Comparison of ENCODE assay signal across 8 mouse cellular contexts in genomic region chr11:113750571-113751483, GRCm38 (mm10). TPM values are rescaled to one million over a fixed set of nuclear protein-coding genes. Genes with fewer than 3 reads are reported as not detected.
DNase-seq lines count a peak whose midpoint lies in the region; ATAC-seq and TF ChIP-seq lines count a peak whose summit lies in the region.

No protein-coding gene starts in this region.

- TF ChIP-seq POLR2A in thymus, adult 2 months (IDR thresholded peaks at IDR 0.05; ENCODE audit: control insufficient read depth, extremely low read depth, insufficient read depth, low read length, poor library complexity) = no peak

- H3K9me3 ChIP-seq in forebrain, embryonic 15.5 days = no peaks in the 10 kb centered on the region
- H3K9me3 ChIP-seq in lung, embryonic 14.5 days (ENCODE audit: low read depth, low read length) = no peaks in the 10 kb centered on the region

- under 1% methylated on average over 64 of the region's 67 CpGs for WGBS in forebrain, embryonic 15.5 days
- WGBS in lung, embryonic 14.5 days = under 1% methylated on average over 67 of the region's 67 CpGs
- WGBS in thymus, adult 2 months = 2% methylated on average over 67 of the region's 67 CpGs

- peaks cover 45% of the 10 kb centered on the region for H3K4me1 ChIP-seq in forebrain, embryonic 15.5 days
- peaks cover 15% of the 10 kb centered on the region for H3K4me1 ChIP-seq in lung, embryonic 14.5 days (ENCODE audit: insufficient read depth)
- peaks cover 44% of the 10 kb centered on the region for H3K4me1 ChIP-seq in thymus, adult 2 months (replicated peaks; ENCODE audit: control insufficient read depth, insufficient read depth, low read length)

- peak overlapping the region; percentile 81 for H3K4me2 ChIP-seq in forebrain, embryonic 15.5 days (replicated peaks)
- H3K4me2 ChIP-seq in lung, embryonic 14.5 days = peak overlapping the region; percentile 91

- DNase-seq in MEL-GATA-1-ER (ENCODE audit: extremely low read depth, low read depth) = peak; percentile 63
- DNase-seq in cerebellum, adult 11-12 months = peak; percentile 28
- peak; percentile 63 for DNase-seq in heart, postnatal 25 days (ENCODE audit: low spot score)
- DNase-seq in layer of hippocampus, adult 2 months (ENCODE audit: low spot score in 2 of 2) = peak; percentile 62 to 74
- peak; percentile 85 for DNase-seq in lung, embryonic 14.5 days
- peak; percentile 84 for DNase-seq in thymus, adult 2 months

- H3K4me3 ChIP-seq in forebrain, embryonic 15.5 days = peak overlapping the region; percentile 78
- peak overlapping the region; percentile 80 for H3K4me3 ChIP-seq in layer of hippocampus, adult 2 months
- H3K4me3 ChIP-seq in lung, embryonic 14.5 days (ENCODE audit: low read depth, low read length) = peak overlapping the region; percentile 89
- peak overlapping the region; percentile 82 for H3K4me3 ChIP-seq in thymus, adult 2 months (ENCODE audit: control insufficient read depth, insufficient read depth, low read length)

- H3K27me3 ChIP-seq in forebrain, embryonic 15.5 days = no peaks in the 10 kb centered on the region
- no peaks in the 10 kb centered on the region for H3K27me3 ChIP-seq in lung, embryonic 14.5 days (ENCODE audit: insufficient read depth, low read length)
- no peaks in the 10 kb centered on the region for H3K27me3 ChIP-seq in thymus, adult 2 months (ENCODE audit: control insufficient read depth, insufficient read depth, low read length)

- no peaks in the 10 kb centered on the region for H3K36me3 ChIP-seq in forebrain, embryonic 15.5 days
- peaks cover 13% of the 10 kb centered on the region for H3K36me3 ChIP-seq in lung, embryonic 14.5 days (ENCODE audit: insufficient read depth)
- H3K36me3 ChIP-seq in thymus, adult 2 months (ENCODE audit: control insufficient read depth, insufficient read depth, low read length) = no peaks in the 10 kb centered on the region

- peak overlapping the region; percentile 98 for H3K9ac ChIP-seq in forebrain, embryonic 15.5 days (replicated peaks)
- peak overlapping the region; percentile 93 for H3K9ac ChIP-seq in lung, embryonic 14.5 days

- peak overlapping the region; percentile 97 for H3K27ac ChIP-seq in forebrain, embryonic 15.5 days (replicated peaks)
- peak overlapping the region; percentile 98 for H3K27ac ChIP-seq in layer of hippocampus, adult 2 months
- H3K27ac ChIP-seq in lung, embryonic 14.5 days (ENCODE audit: low read depth) = peak overlapping the region; percentile 98
- peak overlapping the region; percentile 27; the same call in 1 of the 2 replicates for H3K27ac ChIP-seq in thymus, adult 2 months (ENCODE audit: control insufficient read depth, insufficient read depth, low read length)

- intact Hi-C loops in heart, postnatal 25 days (cut with DNase I) = loop anchor here (2.0 kb wide), 2 partner anchors 46 to 60 kb away; no protein-coding TSS in a partner anchor

- peak; percentile 56 for ATAC-seq in forebrain, embryonic 15.5 days (replicated peaks)
- ATAC-seq in lung, embryonic 14.5 days (ENCODE audit: insufficient read depth) = peak; percentile 25
- ATAC-seq in neutrophil, adult 5-6 weeks (ENCODE audit: extremely low read depth, insufficient number of reproducible peaks, low FRiP score, poor library complexity, severe bottlenecking) = peak; percentile 23

- TF ChIP-seq CTCF in layer of hippocampus, adult 2 months (conservative IDR thresholded peaks at IDR 0.05) = peak; percentile 67
- peak; percentile 60 for TF ChIP-seq CTCF in lung, embryonic 14.5 days (IDR thresholded peaks at IDR 0.05; ENCODE audit: low read depth)
- peak; percentile 62; the same call in 1 of the 2 replicates for TF ChIP-seq CTCF in thymus, adult 2 months (IDR thresholded peaks at IDR 0.05; ENCODE audit: borderline replicate concordance, control insufficient read depth, extremely low read depth, insufficient read depth, low read length, poor library complexity)

RNA-seq across cellular contexts. Expression of gene Cdc42ep4, which starts 0.9 kb away (rescaled TPM):
- polyA plus RNA-seq in forebrain, embryonic 15.5 days (2015; fragmentation: Nextera tagmentation; extraction: Ambion mirVana) = 91.5 and 97.2 TPM in 2 replicates
- total RNA-seq in heart, postnatal 25 days (2021) = 10 to 100 TPM; 12.5 to 17.7 TPM
- total RNA-seq in layer of hippocampus, adult 2 months (2021) = 10 to 100 TPM; 30.5 to 35.2 TPM
- 86.6 and 86.9 TPM in 2 replicates for polyA plus RNA-seq in lung, embryonic 14.5 days (2014; fragmentation: Nextera tagmentation; extraction: Ambion mirVana)
- total RNA-seq in neutrophil, adult 5-6 weeks (2017) = 14.5 and 17.9 TPM in 2 replicates
- polyA plus RNA-seq in thymus, adult 2 months (2012; rRNA removed) = 28.7 and 32.8 TPM in 2 replicates

RNA-seq across cellular contexts. Expression of gene Cpsf4l, which starts 41.0 kb away (rescaled TPM):
- 0.18 and 0.38 TPM in 2 replicates for polyA plus RNA-seq in forebrain, embryonic 15.5 days (2015; fragmentation: Nextera tagmentation; extraction: Ambion mirVana)
- total RNA-seq in heart, postnatal 25 days (2021) = not detected
- not detected for total RNA-seq in layer of hippocampus, adult 2 months (2021)
- 0.35 and 0.59 TPM in 2 replicates for polyA plus RNA-seq in lung, embryonic 14.5 days (2014; fragmentation: Nextera tagmentation; extraction: Ambion mirVana)
- total RNA-seq in neutrophil, adult 5-6 weeks (2017) = not detected in 2 replicates
- 0.84 and 1.4 TPM in 2 replicates for polyA plus RNA-seq in thymus, adult 2 months (2012; rRNA removed)

Comparison
In these comparisons a context has a peak if more than half of its experiments do, and no peak if none do; other contexts are left out.
1. Peak in every context shown above with its lines: DNase-seq, ATAC-seq, H3K4me3 ChIP-seq and H3K27ac ChIP-seq.
2. DNase-seq: peak in every context shown above with its lines; median percentile 85 in lung, embryonic 14.5 days; 84 in thymus, adult 2 months; 68 in layer of hippocampus, adult 2 months; 63 in MEL-GATA-1-ER; 63 in heart, postnatal 25 days; 28 in cerebellum, adult 11-12 months.
3. H3K27ac ChIP-seq: peak in every context shown above with its lines; median percentile 98 in layer of hippocampus, adult 2 months; 98 in lung, embryonic 14.5 days; 97 in forebrain, embryonic 15.5 days; 27 in thymus, adult 2 months.